Mouse (Mus musculus): Measurements from ENCODE around the gene Mbd3l2. TPM values are rescaled to one million over a fixed set of nuclear protein-coding genes. Genes with fewer than 3 reads are reported as not detected.

The Mbd3l2 gene
- total RNA-seq (2023), result not detected

DNA sequence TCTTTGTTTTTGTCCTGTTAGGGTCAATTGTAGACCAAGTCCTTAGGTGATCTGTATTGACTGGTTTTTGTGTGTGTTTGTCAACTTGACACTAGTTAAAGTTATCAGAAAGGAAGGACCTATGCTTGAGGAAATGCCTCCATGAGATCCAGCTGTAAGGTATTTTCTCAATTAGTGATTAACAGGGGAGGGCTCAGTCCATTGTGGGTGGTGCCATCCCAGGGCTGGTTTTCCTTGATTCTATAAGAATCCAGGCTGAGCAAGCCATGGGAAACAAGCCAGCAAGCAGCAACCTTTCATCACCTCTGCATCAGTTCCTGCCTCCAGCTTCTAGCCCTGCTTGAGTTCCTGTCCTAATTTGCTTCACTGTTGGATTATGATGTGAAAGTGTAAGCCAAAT lies at the start of gene Mbd3l2:
TSS of gene Mbd3l2 (plus strand) at position 301 of the 400 bp plus-strand sequence.

GRCm38 (mm10) chr9:18402895-18403294 lies 27.6 kb upstream of the Mbd3l2 start, which contains the start of gene Naalad2:
Naalad2 (minus strand) TSS chr9:18402995.

GRCm38 (mm10) chr9:18404118-18404517 lies 26.3 kb upstream of the Mbd3l2 start, which contains the start of gene Ubtfl1:
Ubtfl1 (plus strand) TSS chr9:18404418.

DNA sequence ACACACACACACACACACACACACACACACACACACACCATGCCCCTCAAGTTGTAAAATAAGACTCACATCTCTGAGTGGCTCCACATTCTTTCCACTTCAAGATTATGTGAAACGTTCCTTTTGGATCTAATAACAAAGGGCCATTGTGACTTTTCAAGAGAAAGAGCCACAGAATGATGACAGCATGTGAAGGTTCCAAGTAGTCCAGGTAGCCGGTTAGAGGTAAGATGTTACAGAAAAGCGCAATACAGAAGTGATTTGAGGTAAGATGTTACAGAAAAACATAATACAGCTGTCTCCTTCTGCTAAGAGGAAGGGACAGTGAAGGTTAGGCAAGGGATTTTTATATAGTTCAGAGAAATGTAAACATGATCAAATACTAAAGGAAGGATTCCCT lies 47.7 kb downstream of the Mbd3l2 start, which contains the start of the genes Zfp558 and Mbd3l1:
TSS of gene Zfp558 (minus strand) at position 101 of the 400 bp plus-strand sequence.
TSS of gene Mbd3l1 (plus strand) at position 192 of the 400 bp plus-strand sequence.

Other genes starting within 250 kb of the Mbd3l2 start
- gene Chordc1, start 138.5 kb upstream of the Mbd3l2 start, total RNA-seq (2023), result 98.7 TPM
- not detected for gene Naalad2, start 27.7 kb upstream of the Mbd3l2 start, total RNA-seq (2023)
- gene Ubtfl1, start 26.2 kb upstream of the Mbd3l2 start, total RNA-seq (2023), result not detected
- 0.89 TPM for gene Zfp558, start 47.6 kb downstream of the Mbd3l2 start, total RNA-seq (2023)
- not detected for gene Mbd3l1, start 47.7 kb downstream of the Mbd3l2 start, total RNA-seq (2023)
- gene Muc16, start 243.9 kb downstream of the Mbd3l2 start, total RNA-seq (2023), result 0.03 TPM

Measured in CD8-positive naive resting alpha-beta T cell, adult 57 days (primary cell).